Mouse (Mus musculus): ENCODE data around the gene Cfap97.

- TF ChIP-seq POLR2A (IDR thresholded peaks at IDR 0.05; ENCODE audit: extremely low read depth, insufficient read depth, low read length) (0 out of 2 replicates have a peak, but pooled peaks have one; percentile 4), CTCF (IDR thresholded peaks at IDR 0.05; ENCODE audit: extremely low read depth, insufficient read depth, low read length) (no peak)
Observed at GRCm38 (mm10) chr8:46204301-46204700, 52.7 kb downstream of the Cfap97 start.
